20 mouse cellular contexts compared by ENCODE assay signal in the genomic region with DNA sequence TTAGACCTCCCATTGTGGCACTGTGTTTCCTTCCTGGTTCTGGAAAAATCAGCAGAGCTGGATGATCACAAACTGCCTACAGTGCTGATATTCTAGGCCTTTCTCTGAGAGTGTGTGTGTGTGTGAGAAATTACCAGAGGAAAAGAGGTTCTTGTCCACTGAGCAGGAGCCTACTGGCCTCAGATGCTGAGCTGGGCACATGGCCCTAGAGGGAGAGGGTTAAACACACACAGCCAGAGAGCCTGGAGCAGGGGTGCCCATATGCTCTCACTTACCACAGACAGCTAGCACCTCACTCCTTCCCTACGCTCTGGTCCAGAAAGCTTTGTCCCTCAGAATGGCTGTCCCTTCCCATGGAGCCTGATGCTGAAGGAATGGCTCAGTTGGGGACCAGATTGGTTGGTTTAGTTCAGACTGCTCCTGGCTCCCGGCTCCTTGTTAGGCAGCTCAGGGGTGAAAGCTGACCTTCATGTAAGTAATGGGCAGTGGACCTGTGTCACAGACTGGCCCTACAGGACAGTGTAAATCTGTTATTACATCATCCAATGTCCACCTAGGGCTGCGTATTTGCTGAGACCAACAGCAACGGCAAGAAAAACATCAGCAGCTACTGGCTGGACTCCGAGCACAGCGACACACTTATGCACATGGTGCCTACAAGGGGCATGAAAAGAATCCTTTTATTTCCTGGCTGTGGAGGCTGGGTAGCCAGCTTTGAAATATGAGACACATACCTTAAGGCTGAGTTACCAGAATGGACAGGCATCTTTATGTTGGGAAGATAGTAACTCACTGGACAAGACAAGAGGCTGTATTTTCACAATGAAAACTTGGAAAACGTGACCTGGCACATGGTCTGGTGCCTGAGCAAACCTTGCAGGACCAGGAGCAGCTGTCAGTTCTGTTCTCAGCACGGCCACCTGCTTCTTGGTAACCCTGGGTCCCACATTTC. TPM values are rescaled to one million over a fixed set of nuclear protein-coding genes. Genes with fewer than 3 reads are reported as not detected.
DNase-seq lines count a peak whose midpoint lies in the region; ATAC-seq and TF ChIP-seq lines count a peak whose summit lies in the region.
"Had no signal": no experiment of that assay in that cellular context is flagged by ENCODE, and none has a peak within 500 bp of the region (broad histone marks: within the 10 kb centered on the region; RNA-seq: fewer than 3 reads in every experiment).

No protein-coding gene starts in this region.

- TF ChIP-seq CTCF in cerebellum, adult 2 months (IDR thresholded peaks at IDR 0.05; ENCODE audit: borderline replicate concordance, insufficient read depth, low read depth, low read length), result no peak

- 49% methylated on average over 8 of the region's 8 CpGs for WGBS in cerebellum, adult 2 months
- WGBS in kidney, embryonic 14.5 days, result 8% methylated on average over 8 of the region's 8 CpGs
- 47% methylated on average over 8 of the region's 8 CpGs for WGBS in neural tube, embryonic 13.5 days

- H3K9me3 ChIP-seq in kidney, embryonic 14.5 days (ENCODE audit: control insufficient read depth, low read length), result no peaks in the 10 kb centered on the region
- H3K9me3 ChIP-seq in neural tube, embryonic 13.5 days, result no peaks in the 10 kb centered on the region
- H3K9me3 ChIP-seq: embryonic facial prominence, embryonic 12.5 days; forebrain, embryonic 12.5 days; midbrain, embryonic 10.5 days had no signal

- H3K36me3 ChIP-seq in kidney, embryonic 14.5 days (ENCODE audit: control insufficient read depth, insufficient read depth, low read length), result no peaks in the 10 kb centered on the region
- H3K36me3 ChIP-seq in neural tube, embryonic 13.5 days, result no peaks in the 10 kb centered on the region
- H3K36me3 ChIP-seq: embryonic facial prominence, embryonic 12.5 days; forebrain, embryonic 12.5 days; midbrain, embryonic 10.5 days had no signal

- no peak overlapping the region for H3K9ac ChIP-seq in kidney, embryonic 14.5 days (ENCODE audit: low read depth, low read length)
- H3K9ac ChIP-seq in neural tube, embryonic 13.5 days, result no peak overlapping the region
- H3K9ac ChIP-seq: embryonic facial prominence, embryonic 12.5 days; forebrain, embryonic 12.5 days had no signal

- no peak overlapping the region for H3K4me3 ChIP-seq in cerebellum, adult 2 months (replicated peaks; ENCODE audit: insufficient read depth, low read depth, low read length)
- H3K4me3 ChIP-seq in kidney, embryonic 14.5 days (ENCODE audit: low read length), result no peak overlapping the region
- no peak overlapping the region for H3K4me3 ChIP-seq in neural tube, embryonic 13.5 days
- H3K4me3 ChIP-seq: embryonic facial prominence, embryonic 12.5 days; forebrain, embryonic 12.5 days; left cerebral cortex, adult 2 months; midbrain, embryonic 10.5 days had no signal

- DNase-seq in cerebellum, postnatal 10 days, result peak; percentile 54 to 61
- DNase-seq in cerebellum, adult 2 months, result no peak
- DNase-seq in kidney, postnatal 10 days, result no peak
- no peak for DNase-seq in neural tube, embryonic 10.5 days (ENCODE audit: extremely low spot score, low spot score)
- DNase-seq in MN1 (ENCODE audit: low spot score), result no peak
- DNase-seq: adrenal gland, adult 2 months; cerebellum, adult 9-10 months; kidney, postnatal 4 days; lung, postnatal 4 days; thymus, adult 18-20 months; thymus, postnatal 36 days had no signal

- H3K4me1 ChIP-seq in cerebellum, adult 2 months (ENCODE audit: control insufficient read depth, insufficient read depth, low read length), result no peaks in the 10 kb centered on the region
- peaks cover 8% of the 10 kb centered on the region; the same call in 1 of the 2 replicates for H3K4me1 ChIP-seq in kidney, embryonic 14.5 days (ENCODE audit: control insufficient read depth, insufficient read depth, low read length)
- peaks cover 12% of the 10 kb centered on the region for H3K4me1 ChIP-seq in neural tube, embryonic 13.5 days (replicated peaks)
- H3K4me1 ChIP-seq: forebrain, embryonic 12.5 days had no signal

- no peak overlapping the region for H3K4me2 ChIP-seq in kidney, embryonic 14.5 days (replicated peaks; ENCODE audit: low read depth, low read length)
- no peak overlapping the region for H3K4me2 ChIP-seq in neural tube, embryonic 13.5 days
- H3K4me2 ChIP-seq: embryonic facial prominence, embryonic 12.5 days; forebrain, embryonic 12.5 days; heart, embryonic 11.5 days had no signal

- H3K27me3 ChIP-seq in cerebellum, adult 2 months (ENCODE audit: control insufficient read depth, insufficient read depth, low read length), result no peaks in the 10 kb centered on the region
- no peaks in the 10 kb centered on the region for H3K27me3 ChIP-seq in kidney, embryonic 14.5 days (ENCODE audit: control insufficient read depth, insufficient read depth, low read length)
- H3K27me3 ChIP-seq in neural tube, embryonic 13.5 days, result peaks cover 6% of the 10 kb centered on the region; the same call in 1 of the 2 replicates
- H3K27me3 ChIP-seq: embryonic facial prominence, embryonic 12.5 days; forebrain, embryonic 12.5 days had no signal

- no peak for TF ChIP-seq POLR2A in cerebellum, adult 2 months (IDR thresholded peaks at IDR 0.05; ENCODE audit: borderline replicate concordance, insufficient read depth, low read length)

- peak; percentile 49; the same call in 1 of the 2 replicates for ATAC-seq in kidney, embryonic 14.5 days (ENCODE audit: low FRiP score, low TSS enrichment)
- ATAC-seq in neural tube, embryonic 13.5 days (ENCODE audit: low read depth), result peak; percentile 56
- ATAC-seq: intestine, postnatal 0 days had no signal

- H3K27ac ChIP-seq in cerebellum, adult 2 months (ENCODE audit: insufficient read depth, low read length), result no peak overlapping the region
- H3K27ac ChIP-seq in kidney, embryonic 14.5 days (ENCODE audit: low read depth, low read length), result no peak overlapping the region
- H3K27ac ChIP-seq in neural tube, embryonic 13.5 days (replicated peaks), result no peak overlapping the region
- H3K27ac ChIP-seq: embryonic facial prominence, embryonic 12.5 days; forebrain, embryonic 12.5 days; left cerebral cortex, adult 2 months; midbrain, embryonic 10.5 days had no signal

RNA-seq across cellular contexts. Expression of gene Crtac1, which starts 10.9 kb away (rescaled TPM):
- polyA plus RNA-seq in cerebellum, adult 2 months (2012; rRNA removed), result 22.8 and 30.2 TPM in 2 replicates
- polyA plus RNA-seq in kidney, embryonic 14.5 days (2014; fragmentation: Nextera tagmentation; extraction: Ambion mirVana), result 5.7 and 6.3 TPM in 2 replicates
- polyA plus RNA-seq in neural tube, embryonic 13.5 days (2015; fragmentation: Nextera tagmentation; extraction: Ambion mirVana), result 59.5 and 59.6 TPM in 2 replicates
- polyA plus RNA-seq: liver, adult 2 months had no signal

Comparison
In these comparisons a context has a peak if more than half of its experiments do, and no peak if none do; other contexts are left out.
1. DNase-seq: peak in cerebellum, postnatal 10 days (2 of 2); none in cerebellum, adult 2 months (0 of 2), kidney, postnatal 10 days (single experiment), neural tube, embryonic 10.5 days (single experiment) and MN1 (single experiment).